Mouse (Mus musculus) midbrain, embryonic 14.5 days (tissue): Measurements from ENCODE around the gene Slfn2. TPM values are rescaled to one million over a fixed set of nuclear protein-coding genes. Genes with fewer than 3 reads are reported as not detected.
"Not testable (repeated sequence)": the region's sequence is repeated elsewhere in the genome, so short reads cannot be mapped to it uniquely, and the experiment has no call there.

Experiments used
- ATAC-seq: fragments of 200-750 bp; cut with Nextera tagmentation; 2 replicates; pipeline ENCODE4 v1.8.0; 2017; ENCODE audit warnings: moderate number of reproducible peaks, moderate library complexity; ENCODE audit not compliant: low FRiP score, low TSS enrichment
- DNase-seq: peaks from one replicate; pipeline ENCODE4 v3.0.0-alpha.2; 2015
- H3K27ac ChIP-seq: fragments of 300-500 bp; sonication (generic); replicated peaks from 2 replicates; pipeline ENCODE4 v1.5.1; 2014; ENCODE audit warnings: mild to moderate bottlenecking, low read depth, low read length, moderate library complexity
- H3K27me3 ChIP-seq: fragments of 300-500 bp; sonication (generic); 2 replicates; pipeline ENCODE4 v1.6.1; 2014; ENCODE audit warnings: low read length, control low read depth, mixed read lengths; ENCODE audit not compliant: control insufficient read depth, insufficient read depth
- H3K36me3 ChIP-seq: fragments of 300-500 bp; sonication (generic); 2 replicates; pipeline ENCODE4 v1.6.1; 2014; ENCODE audit warnings: low read length, control low read depth; ENCODE audit not compliant: control insufficient read depth, insufficient read depth
- H3K4me1 ChIP-seq: fragments of 300-500 bp; sonication (generic); 2 replicates; pipeline ENCODE4 v1.6.1; 2014; ENCODE audit warnings: mild to moderate bottlenecking, antibody characterized with exemption, low read length, control low read depth; ENCODE audit not compliant: control insufficient read depth, insufficient read depth
- H3K4me2 ChIP-seq: fragments of 300-500 bp; sonication (generic); 2 replicates; pipeline ENCODE4 v1.6.1; 2014; ENCODE audit warnings: mild to moderate bottlenecking, low read length, moderate library complexity
- H3K4me3 ChIP-seq: fragments of 300-500 bp; sonication (generic); replicated peaks from 2 replicates; pipeline ENCODE4 v1.5.1; 2014; ENCODE audit warnings: low read depth, low read length
- H3K9ac ChIP-seq: fragments of 300-500 bp; sonication (generic); replicated peaks from 2 replicates; pipeline ENCODE4 v1.6.1; 2014; ENCODE audit warnings: mild to moderate bottlenecking, low read length, moderate library complexity
- H3K9me3 ChIP-seq: fragments of 300-500 bp; sonication (generic); 2 replicates; pipeline ENCODE4 v1.6.1; 2016; ENCODE audit warnings: low read length, control low read depth, mixed read lengths; ENCODE audit not compliant: control insufficient read depth
- WGBS: fragments of 180-500 bp; shearing (Covaris S2); extraction: QIAGEN DNeasy Blood & Tissue Kit; methylation state at CpG from one replicate; pipeline ENCODE4 v1.1.7; 2014; 5-methylcytosine and 5-hydroxymethylcytosine counted together
- polyA plus RNA-seq: library from polyadenylated mRNA; unstranded; fragments of >200 nt; fragmentation: Nextera tagmentation; extraction: Ambion mirVana; gene quantifications from 2 replicates; pipeline ENCODE4 v1.2.1, GENCODE M21; 2014

Gene Slfn2
- polyA plus RNA-seq = 0.22 and 3.1 TPM in 2 replicates

DNA sequence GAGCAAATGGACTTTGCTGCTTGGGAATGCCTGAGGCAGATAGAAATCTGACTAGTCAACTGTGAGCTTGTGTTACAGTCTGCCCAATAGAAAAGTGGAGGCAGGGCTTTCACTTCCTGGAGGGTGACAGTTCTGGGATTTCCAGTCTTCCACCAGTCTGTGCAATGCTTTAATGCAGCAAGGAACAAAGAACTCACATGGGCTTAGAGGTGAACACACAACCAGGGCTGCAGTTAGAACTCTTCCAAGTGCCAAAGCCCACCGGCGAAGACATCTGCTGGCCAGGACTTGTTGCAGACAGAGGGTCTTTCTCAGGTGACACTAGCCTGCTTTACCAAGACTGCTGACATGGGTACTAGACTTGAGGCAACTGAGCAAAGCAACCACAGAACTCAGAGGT lies at the start of gene Slfn2:
TSS of gene Slfn2 (plus strand) at position 167 of the 400 bp plus-strand sequence.
- ATAC-seq (no peak), DNase-seq (no peak)
- WGBS = 87% methylated on average over 2 of the region's 2 CpGs

DNA sequence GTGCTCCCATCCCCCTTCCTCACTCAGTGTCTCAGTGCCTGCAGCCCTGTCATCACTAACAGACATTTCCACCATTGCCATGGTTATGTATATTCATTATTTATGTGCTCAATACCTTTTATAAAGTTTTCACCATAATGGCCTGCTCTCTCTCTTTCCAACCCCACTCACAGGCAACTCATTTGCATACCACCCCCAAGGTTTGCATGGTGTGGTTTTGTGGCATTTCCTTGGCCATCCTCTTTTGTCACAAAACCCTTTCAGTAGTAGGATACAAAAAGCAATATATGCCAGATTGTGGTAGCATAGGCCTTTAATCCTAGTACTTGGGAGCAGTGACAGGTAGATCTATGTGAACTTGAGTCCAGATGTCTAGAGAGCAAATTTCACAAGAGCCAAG lies 48.8 kb upstream of the Slfn2 start:
- no peak overlapping the region for H3K4me3 ChIP-seq
- no peak overlapping the region for H3K4me2 ChIP-seq
- DNase-seq = no peak
- no peak for ATAC-seq
- H3K9ac ChIP-seq = no peak overlapping the region
- no peak overlapping the region for H3K27ac ChIP-seq
- H3K9me3 ChIP-seq = no peaks in the 10 kb centered on the region
- H3K27me3 ChIP-seq = no peaks in the 10 kb centered on the region
- H3K36me3 ChIP-seq = no peaks in the 10 kb centered on the region
- no peaks in the 10 kb centered on the region for H3K4me1 ChIP-seq

More for the DNA sequence above, at the start of gene Slfn2:
- H3K9ac ChIP-seq = no peak within 1 kb of the TSS
- H3K9me3 ChIP-seq = no peaks in the 10 kb centered on the region
- H3K36me3 ChIP-seq = no peaks in the 10 kb centered on the region
- H3K27ac ChIP-seq = no peak within 1 kb of the TSS
- H3K4me1 ChIP-seq = no peaks in the 10 kb centered on the region
- H3K4me3 ChIP-seq = no peak within 1 kb of the TSS
- no peak within 1 kb of the TSS for H3K4me2 ChIP-seq
- H3K27me3 ChIP-seq = no peaks in the 10 kb centered on the region

DNA sequence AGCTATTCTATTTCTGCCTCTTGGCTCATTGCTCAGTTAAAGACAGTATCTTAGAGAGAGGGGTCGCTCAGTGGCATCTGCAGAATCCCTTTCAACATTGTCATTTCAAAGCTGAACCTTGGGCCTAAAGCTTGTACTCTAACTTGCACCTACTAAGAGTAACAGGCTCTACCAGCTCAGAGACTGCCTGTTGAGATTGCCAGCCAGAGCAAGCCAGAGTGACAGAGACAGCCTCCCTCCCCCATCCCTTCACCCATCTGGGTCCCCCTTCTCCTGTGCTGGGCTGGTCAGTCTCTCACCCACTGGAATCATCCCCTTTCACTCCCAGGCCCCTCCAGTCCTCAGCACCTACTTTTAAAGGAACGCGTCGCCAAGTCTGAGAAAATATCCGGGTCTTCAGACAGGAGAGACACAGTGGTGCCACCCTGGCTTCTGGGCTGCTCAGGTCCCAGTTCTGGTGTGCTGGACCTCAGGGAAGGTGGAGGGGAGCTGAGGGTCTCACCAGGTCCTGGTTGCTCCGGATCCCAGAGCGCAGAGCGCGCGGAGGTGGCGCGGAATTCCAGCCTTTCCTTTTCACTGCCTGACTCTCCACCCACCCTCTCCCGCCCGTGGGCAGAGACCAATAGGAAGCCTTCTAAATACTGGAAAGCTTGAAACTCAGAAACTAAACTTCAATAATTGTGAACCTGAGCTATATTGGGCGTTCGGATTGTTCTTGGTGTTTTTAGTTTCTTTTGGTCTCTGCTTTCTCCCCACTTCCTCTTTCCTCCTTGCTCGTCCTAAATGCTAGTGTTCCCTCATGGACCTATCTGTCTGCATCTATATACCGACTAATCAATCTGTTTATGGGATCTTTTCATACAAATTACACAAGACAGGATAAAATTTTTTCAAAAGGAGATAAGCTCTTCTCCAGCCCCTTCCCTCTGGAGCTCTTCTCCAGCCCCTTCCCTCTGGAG lies 45.1 kb upstream of the Slfn2 start:
- not testable (repeated sequence) for H3K4me1 ChIP-seq, ATAC-seq, H3K4me2 ChIP-seq, H3K27me3 ChIP-seq, H3K4me3 ChIP-seq, H3K27ac ChIP-seq, DNase-seq, H3K9me3 ChIP-seq, H3K36me3 ChIP-seq, H3K9ac ChIP-seq
- WGBS = 73% methylated on average over 18 of the region's 18 CpGs

- H3K36me3 ChIP-seq = no peaks in the 10 kb centered on the region
- no peak within 1 kb of the TSS for H3K27ac ChIP-seq
- ATAC-seq (no peak), DNase-seq (peak; percentile 2)
- H3K4me3 ChIP-seq = no peak within 1 kb of the TSS
- no peak within 1 kb of the TSS for H3K4me2 ChIP-seq
- no peaks in the 10 kb centered on the region for H3K4me1 ChIP-seq
- no peak within 1 kb of the TSS for H3K9ac ChIP-seq
- H3K9me3 ChIP-seq = no peaks in the 10 kb centered on the region
- no peaks in the 10 kb centered on the region for H3K27me3 ChIP-seq
- 77% methylated on average over 5 of the region's 5 CpGs for WGBS
Measured at GRCm38 (mm10) chr11:83020621-83021020, 44.3 kb upstream of the Slfn2 start, which contains the start of gene Slfn8. Slfn8 (minus strand) TSS chr11:83020810.

DNA sequence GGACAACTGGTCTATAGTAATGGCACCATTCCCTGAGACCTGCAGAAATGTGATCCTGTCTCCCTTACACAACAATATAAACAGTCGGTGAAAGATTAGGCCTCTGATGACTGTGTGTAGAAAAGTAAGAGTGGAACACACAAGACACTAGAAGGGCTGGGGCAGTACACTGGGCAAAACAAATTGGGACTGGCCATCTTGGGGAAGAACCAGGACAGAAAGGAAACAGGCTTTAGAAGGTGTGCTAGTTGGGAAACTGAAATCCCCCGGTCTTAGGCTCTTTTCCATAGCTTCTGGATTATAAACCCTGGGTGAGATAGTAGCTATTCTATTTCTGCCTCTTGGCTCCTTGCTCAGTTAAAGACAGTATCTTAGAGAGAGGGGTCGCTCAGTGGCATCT lies 26.2 kb upstream of the Slfn2 start:
- not testable (repeated sequence) for H3K4me1 ChIP-seq, H3K4me3 ChIP-seq, ATAC-seq, H3K9ac ChIP-seq, H3K27ac ChIP-seq, H3K4me2 ChIP-seq, DNase-seq, H3K36me3 ChIP-seq, H3K9me3 ChIP-seq, H3K27me3 ChIP-seq
- 84% methylated on average over 3 of the region's 3 CpGs for WGBS

- no peak for DNase-seq
- no peak overlapping the region for H3K27ac ChIP-seq
- no peaks in the 10 kb centered on the region for H3K36me3 ChIP-seq
- no peak overlapping the region for H3K4me2 ChIP-seq
- H3K4me1 ChIP-seq = no peaks in the 10 kb centered on the region
- WGBS = 50% methylated on average over 1 of the region's 1 CpGs
- H3K9ac ChIP-seq = no peak overlapping the region
- H3K9me3 ChIP-seq = no peaks in the 10 kb centered on the region
- H3K4me3 ChIP-seq = no peak overlapping the region
- ATAC-seq = no peak
- no peaks in the 10 kb centered on the region for H3K27me3 ChIP-seq
Measured at GRCm38 (mm10) chr11:83039156-83039555, 25.8 kb upstream of the Slfn2 start.

DNA sequence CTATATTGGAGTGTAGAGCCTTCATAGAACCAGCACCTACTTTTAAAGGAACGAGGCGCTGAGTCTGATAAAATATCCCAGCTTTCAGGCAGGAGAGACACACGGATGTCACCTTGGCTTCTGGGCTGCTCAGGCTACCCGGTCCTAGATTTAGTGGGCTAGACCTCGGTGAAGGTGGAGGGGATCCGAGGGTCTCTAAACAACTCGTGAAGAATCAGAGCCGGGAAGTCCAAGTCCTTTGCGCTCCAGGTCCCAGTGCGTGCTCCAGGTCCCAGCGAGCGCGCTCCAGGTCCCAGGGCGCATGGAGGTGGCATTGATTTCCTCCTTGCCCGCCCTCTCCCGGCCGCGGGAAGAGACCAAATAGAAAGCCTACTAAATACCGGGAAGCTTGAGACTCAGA lies 25.1 kb upstream of the Slfn2 start:
- Histone ChIP-seq H3K4me3 (no peak overlapping the region), H3K9me3 (no peaks in the 10 kb centered on the region), H3K9ac (no peak overlapping the region), H3K4me1 (no peaks in the 10 kb centered on the region), H3K27me3 (no peaks in the 10 kb centered on the region), H3K27ac (no peak overlapping the region), H3K4me2 (no peak overlapping the region), H3K36me3 (no peaks in the 10 kb centered on the region)
- 9% methylated on average over 19 of the region's 19 CpGs for WGBS
- no peak for ATAC-seq
- DNase-seq = no peak

GRCm38 (mm10) chr11:83040325-83040724 lies 24.6 kb upstream of the Slfn2 start:
- ATAC-seq = no peak

GRCm38 (mm10) chr11:83041000-83041399 lies 23.9 kb upstream of the Slfn2 start:
- no peak for DNase-seq
- Histone ChIP-seq H3K4me3 (no peak overlapping the region), H3K9me3 (no peaks in the 10 kb centered on the region), H3K4me2 (no peak overlapping the region), H3K36me3 (no peaks in the 10 kb centered on the region), H3K4me1 (no peaks in the 10 kb centered on the region), H3K27ac (no peak overlapping the region), H3K27me3 (no peaks in the 10 kb centered on the region), H3K9ac (no peak overlapping the region)
- no peak for ATAC-seq

More at GRCm38 (mm10) chr11:83040325-83040724, 24.6 kb upstream of the Slfn2 start:
- no peaks in the 10 kb centered on the region for H3K9me3 ChIP-seq
- H3K4me3 ChIP-seq = no peak overlapping the region
- no peaks in the 10 kb centered on the region for H3K27me3 ChIP-seq
- H3K27ac ChIP-seq = no peak overlapping the region
- H3K4me1 ChIP-seq = no peaks in the 10 kb centered on the region
- no peaks in the 10 kb centered on the region for H3K36me3 ChIP-seq
- no peak for DNase-seq
- H3K4me2 ChIP-seq = no peak overlapping the region
- WGBS = 39% methylated on average over 1 of the region's 1 CpGs
- no peak overlapping the region for H3K9ac ChIP-seq
